Mouse (Mus musculus) neural tube, embryonic 14.5 days (tissue): ENCODE data around the gene Pla2g10. TPM values are rescaled to one million over a fixed set of nuclear protein-coding genes. Genes with fewer than 3 reads are reported as not detected.

Source experiments
- ATAC-seq: fragments of 200-750 bp; cut with Nextera tagmentation; 2 replicates; pipeline ENCODE4 v1.8.0; 2017; ENCODE audit warnings: low read depth, mild to moderate bottlenecking, moderate TSS enrichment, moderate library complexity
- H3K27ac ChIP-seq: fragments of 300-500 bp; sonication (generic); 2 replicates; pipeline ENCODE4 v1.5.1; 2014; ENCODE audit warnings: low read depth, mild to moderate bottlenecking, control low read depth, low read length, moderate library complexity, mixed read lengths
- H3K27me3 ChIP-seq: fragments of 300-500 bp; sonication (generic); 2 replicates; pipeline ENCODE4 v1.6.1; 2014; ENCODE audit warnings: low read length; ENCODE audit not compliant: control insufficient read depth, insufficient read depth
- H3K36me3 ChIP-seq: fragments of 300-500 bp; sonication (generic); 2 replicates; pipeline ENCODE4 v1.6.1; 2014; ENCODE audit warnings: low read length, mixed read lengths; ENCODE audit not compliant: control insufficient read depth, insufficient read depth
- H3K4me1 ChIP-seq: fragments of 300-500 bp; sonication (generic); 2 replicates; pipeline ENCODE4 v1.6.1; 2014; ENCODE audit warnings: low read length; ENCODE audit not compliant: control insufficient read depth, insufficient read depth
- H3K4me2 ChIP-seq: fragments of 300-500 bp; sonication (generic); 2 replicates; pipeline ENCODE4 v1.6.1; 2014; ENCODE audit warnings: mild to moderate bottlenecking, low read depth, low read length, control low read depth
- H3K4me3 ChIP-seq: fragments of 300-500 bp; sonication (generic); 2 replicates; pipeline ENCODE4 v1.5.1; 2014; ENCODE audit warnings: low read depth, low read length, control low read depth, mixed read lengths
- H3K9ac ChIP-seq: fragments of 300-500 bp; sonication (generic); replicated peaks from 2 replicates; pipeline ENCODE4 v1.6.1; 2014; ENCODE audit warnings: low read depth, mild to moderate bottlenecking, control low read depth, low read length, mixed read lengths
- H3K9me3 ChIP-seq: fragments of 300-500 bp; sonication (generic); 2 replicates; pipeline ENCODE4 v1.6.1; 2016; ENCODE audit warnings: low read length; ENCODE audit not compliant: control insufficient read depth
- WGBS: fragments of 180-500 bp; shearing (Covaris S2); extraction: QIAGEN DNeasy Blood & Tissue Kit; methylation state at CpG from one replicate; pipeline ENCODE4 v1.1.7; 2014; 5-methylcytosine and 5-hydroxymethylcytosine counted together
- polyA plus RNA-seq: library from polyadenylated mRNA; unstranded; fragments of >200 nt; fragmentation: Nextera tagmentation; extraction: Ambion mirVana; gene quantifications from 2 replicates; pipeline ENCODE4 v1.2.1, GENCODE M21; 2014

The Pla2g10 gene
- polyA plus RNA-seq, 1 experiment from 2014 or later: 0.71 TPM

DNA sequence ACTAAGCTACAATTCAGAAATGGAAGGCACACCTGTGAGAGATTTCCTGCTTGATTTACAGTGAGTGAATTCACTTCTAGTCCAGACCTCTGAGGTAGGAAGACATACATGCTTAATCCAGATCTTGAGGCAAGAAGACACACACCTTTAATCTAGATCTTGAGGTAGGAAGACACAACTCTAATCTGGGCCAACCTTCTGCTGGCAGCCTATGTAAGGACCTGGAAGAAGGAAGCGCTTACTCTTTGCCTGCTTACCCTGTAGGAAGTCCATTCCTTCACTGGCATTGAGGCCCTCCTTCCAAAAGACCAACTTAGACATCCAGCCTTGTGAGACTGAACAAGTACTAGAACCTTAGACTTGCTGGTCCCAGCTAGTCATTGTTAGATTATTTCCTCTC, 61.5 kb downstream of the Pla2g10 start:
- Histone ChIP-seq H3K4me1 (peaks cover 18% of the 10 kb centered on the region), H3K9me3 (no peaks in the 10 kb centered on the region), H3K27ac (no peak overlapping the region), H3K4me3 (no peak overlapping the region), H3K9ac (no peak overlapping the region), H3K4me2 (no peak overlapping the region), H3K36me3 (no peaks in the 10 kb centered on the region), H3K27me3 (no peaks in the 10 kb centered on the region)
- no peak for ATAC-seq
- WGBS: 93% methylated on average over 1 of the region's 1 CpGs

DNA sequence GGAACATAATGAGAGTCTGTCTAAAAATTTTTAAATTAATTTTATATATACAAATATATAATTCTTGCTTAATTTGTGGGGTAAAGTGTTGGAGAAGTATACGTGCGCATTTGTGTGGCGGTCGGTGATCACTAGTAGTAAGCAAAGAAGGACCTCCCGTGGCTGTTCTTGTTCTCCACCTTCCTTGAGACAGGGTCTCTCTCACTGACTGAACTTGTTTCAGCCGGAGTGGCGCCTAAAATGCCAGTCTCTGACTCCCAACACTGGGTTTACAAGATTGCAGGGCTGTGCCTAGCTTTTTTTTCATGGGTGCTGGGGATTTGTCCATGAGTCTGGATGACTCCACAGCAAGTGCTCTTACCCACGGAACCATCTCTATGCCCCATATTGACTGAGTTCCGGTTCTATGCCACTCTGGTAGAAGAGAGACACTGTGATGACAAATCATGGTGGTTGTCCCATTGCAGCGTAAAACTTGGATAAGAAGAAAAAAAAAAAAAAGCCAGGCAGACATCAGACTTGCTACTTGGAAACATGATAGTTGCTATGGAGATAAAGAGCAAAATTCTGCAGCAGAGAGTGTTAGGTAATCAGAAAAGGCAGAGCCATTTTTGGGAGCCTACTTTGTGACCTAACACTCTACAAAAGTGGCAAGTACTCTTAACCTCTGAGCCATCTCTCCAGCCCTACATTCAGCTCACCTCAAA, 62.2 kb downstream of the Pla2g10 start:
- peak overlapping the region; percentile 67 for H3K4me3 ChIP-seq
- peaks cover 18% of the 10 kb centered on the region for H3K4me1 ChIP-seq
- ATAC-seq: no peak
- peak overlapping the region; percentile 76 for H3K27ac ChIP-seq
- no peaks in the 10 kb centered on the region for H3K27me3 ChIP-seq
- no peaks in the 10 kb centered on the region for H3K9me3 ChIP-seq
- peak overlapping the region; percentile 87 for H3K4me2 ChIP-seq
- no peaks in the 10 kb centered on the region for H3K36me3 ChIP-seq
- no peak overlapping the region for H3K9ac ChIP-seq
- WGBS: 80% methylated on average over 10 of the region's 10 CpGs

DNA sequence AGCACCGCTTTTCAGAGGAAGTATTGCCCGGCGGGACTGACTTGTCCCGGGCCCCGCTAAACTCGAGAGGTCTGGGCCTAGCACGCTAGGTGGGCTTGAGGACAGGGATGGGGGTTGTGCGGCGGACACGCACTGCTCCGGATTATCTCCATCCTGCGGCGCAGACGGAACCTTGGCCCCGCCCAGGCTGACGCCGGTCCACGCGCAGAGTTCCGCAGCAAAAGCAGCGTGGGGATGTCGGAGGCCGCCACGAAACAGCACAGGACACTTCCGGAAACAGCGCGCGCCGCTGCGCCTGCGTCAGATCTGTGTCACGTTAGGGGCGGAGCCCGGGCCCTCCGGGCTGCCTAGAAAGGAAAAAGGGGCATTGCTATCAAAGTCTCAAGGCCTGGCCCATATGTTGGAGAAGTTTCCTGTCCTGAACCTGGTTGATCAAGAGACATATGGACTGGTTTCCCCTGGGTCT, 62.9 kb downstream of the Pla2g10 start, which contains the start of gene Parn:
TSS of gene Parn (minus strand) at position 293 of the 466 bp plus-strand sequence.
- H3K27me3 ChIP-seq: no peaks in the 10 kb centered on the region
- WGBS: under 1% methylated on average over 32 of the region's 35 CpGs
- ATAC-seq: peak; percentile 94

More for the DNA sequence above, 62.9 kb downstream of the Pla2g10 start, which contains the start of gene Parn:
- peak within 1 kb of the TSS; percentile 87 for H3K4me2 ChIP-seq
- H3K9me3 ChIP-seq: no peaks in the 10 kb centered on the region
- no peaks in the 10 kb centered on the region; the same call in 1 of the 2 replicates for H3K36me3 ChIP-seq
- peak within 1 kb of the TSS; percentile 76 for H3K27ac ChIP-seq
- peaks cover 12% of the 10 kb centered on the region for H3K4me1 ChIP-seq
- H3K4me3 ChIP-seq: peak within 1 kb of the TSS; percentile 67
- H3K9ac ChIP-seq: peak within 1 kb of the TSS; percentile 78

Other genes with a start within 250 kb of the Pla2g10 start
- 29.1 and 35.1 TPM in 2 replicates for gene Parn, start 62.8 kb downstream of the Pla2g10 start, polyA plus RNA-seq
- gene Bfar, start 59.1 kb downstream of the Pla2g10 start, polyA plus RNA-seq: 52.6 and 57.6 TPM in 2 replicates
- 7.7 and 8.3 TPM in 2 replicates for gene 3110001I22Rik, start 59.1 kb downstream of the Pla2g10 start, polyA plus RNA-seq
- 97.8 and 116 TPM in 2 replicates for gene Rrn3, start 49.7 kb upstream of the Pla2g10 start, polyA plus RNA-seq
- gene Ntan1, start 87.9 kb upstream of the Pla2g10 start, polyA plus RNA-seq: 212 and 222 TPM in 2 replicates
- gene Pdxdc1, start 172.1 kb upstream of the Pla2g10 start, polyA plus RNA-seq: 66.1 and 87.0 TPM in 2 replicates
- 37.3 and 52.7 TPM in 2 replicates for gene Mpv17l, start 172.2 kb upstream of the Pla2g10 start, polyA plus RNA-seq